Mouse (Mus musculus): Measurements from ENCODE around the gene Bbof1. TPM values are rescaled to one million over a fixed set of nuclear protein-coding genes. Genes with fewer than 3 reads are reported as not detected.

Gene Bbof1
- total RNA-seq, 2 experiments from 2014 or later: 1.9 to 2.4 TPM

GRCm38 (mm10) chr12:84468701-84469100 is 59.8 kb downstream of the Bbof1 start:
- no peak for DNase-seq

GRCm38 (mm10) chr12:84478937-84479336 is 70.1 kb downstream of the Bbof1 start:
- no peak for DNase-seq

- no peak for DNase-seq
These were observed 72.4 kb downstream of the Bbof1 start for GRCm38 (mm10) chr12:84481251-84481650.

GRCm38 (mm10) chr12:84482778-84483585 is 74.1 kb downstream of the Bbof1 start:
- no peak for DNase-seq

GRCm38 (mm10) chr12:84487324-84488056 is 78.6 kb downstream of the Bbof1 start:
- DNase-seq: no peak

Other genes with a start within 250 kb of the Bbof1 start
- 10 to 100 TPM; 18.1 to 23.8 TPM for gene Elmsan1, start 190.2 kb upstream of the Bbof1 start, total RNA-seq (2021)
- 10 to 100 TPM; 76.8 to 84.6 TPM for gene Ptgr2, start 123.8 kb upstream of the Bbof1 start, total RNA-seq (2021)
- 10 to 100 TPM; 32.8 to 38.9 TPM for gene Zfp410, start 92.2 kb upstream of the Bbof1 start, total RNA-seq (2021)
- gene Coq6, start 47.4 kb upstream of the Bbof1 start, total RNA-seq (2021): 10 to 100 TPM; 44.6 to 63.2 TPM
- 1 to 10 TPM; 2.5 to 2.6 TPM for gene Fam161b, start 47.2 kb upstream of the Bbof1 start, total RNA-seq (2021)
- gene Entpd5, start within 50 bp of the Bbof1 start, total RNA-seq (2021): 100 to 1,000 TPM in 1 of 2 experiments, 10 to 100 TPM in 1; 99.3 to 172 TPM
- gene Rnf113a2, start 8.1 kb downstream of the Bbof1 start, total RNA-seq (2021): 10 to 100 TPM; 17.9 to 19.4 TPM
- 100 to 1,000 TPM; 178 to 227 TPM for gene Aldh6a1, start 41.9 kb downstream of the Bbof1 start, total RNA-seq (2021)
- gene Lin52, start 42.4 kb downstream of the Bbof1 start, total RNA-seq (2021): 10 to 100 TPM; 13.7 to 15.6 TPM
- gene Vsx2, start 160.7 kb downstream of the Bbof1 start, total RNA-seq (2021): not detected
- 10 to 100 TPM; 15.2 to 15.6 TPM for gene Abcd4, start 208.3 kb downstream of the Bbof1 start, total RNA-seq (2021)
- gene Vrtn, start 231.9 kb downstream of the Bbof1 start, total RNA-seq (2021): not detected

Measured in adrenal gland, postnatal 36 days (tissue).